11 mouse cellular contexts compared by ENCODE assay signal in genomic region chr19:20836055-20836845, GRCm38 (mm10).
DNase-seq lines count a peak whose midpoint lies in the region; ATAC-seq lines count a peak whose summit lies in the region.
"Had no signal": no experiment of that assay in that cellular context is flagged by ENCODE, and none has a peak within 500 bp of the region (broad histone marks: within the 10 kb centered on the region; RNA-seq: fewer than 3 reads in every experiment).

No protein-coding gene starts in this region.

- H3K9ac ChIP-seq in intestine, embryonic 15.5 days = no peak overlapping the region
- H3K9ac ChIP-seq: limb, embryonic 12.5 days had no signal

- DNase-seq in adrenal gland, postnatal 36 days = peak; percentile 1 to 2
- DNase-seq in adrenal gland, adult 8-10 months = no peak
- DNase-seq in layer of hippocampus, adult 11-12 months (ENCODE audit: low spot score) = peak; percentile 11
- no peak for DNase-seq in layer of hippocampus, postnatal 25 days (ENCODE audit: extremely low spot score in 1 of 2, low spot score in 1 of 2)
- peak; percentile 19 for DNase-seq in gastrocnemius, postnatal 25 days
- peak; percentile 46 for DNase-seq in lung, postnatal 10 days
- DNase-seq in adrenal gland, postnatal 25 days = no peak

- no peak overlapping the region for H3K27ac ChIP-seq in intestine, embryonic 15.5 days
- H3K27ac ChIP-seq: limb, embryonic 12.5 days; midbrain, embryonic 10.5 days had no signal

- WGBS in intestine, embryonic 15.5 days = 65% methylated on average over 9 of the region's 9 CpGs

- no peak overlapping the region for H3K4me2 ChIP-seq in intestine, embryonic 15.5 days (replicated peaks)
- H3K4me2 ChIP-seq: limb, embryonic 12.5 days had no signal

- H3K9me3 ChIP-seq in intestine, embryonic 15.5 days = no peaks in the 10 kb centered on the region
- H3K9me3 ChIP-seq: limb, embryonic 12.5 days; midbrain, embryonic 10.5 days had no signal

- H3K27me3 ChIP-seq in intestine, embryonic 15.5 days (replicated peaks) = no peaks in the 10 kb centered on the region
- H3K27me3 ChIP-seq: limb, embryonic 12.5 days had no signal

- no peak for ATAC-seq in intestine, embryonic 15.5 days
- ATAC-seq: intestine, embryonic 16.5 days had no signal

- H3K4me3 ChIP-seq in intestine, embryonic 15.5 days (replicated peaks) = no peak overlapping the region
- H3K4me3 ChIP-seq: limb, embryonic 12.5 days; midbrain, embryonic 10.5 days had no signal

- no peaks in the 10 kb centered on the region for H3K36me3 ChIP-seq in intestine, embryonic 15.5 days
- H3K36me3 ChIP-seq: limb, embryonic 12.5 days; midbrain, embryonic 10.5 days had no signal

- no peaks in the 10 kb centered on the region for H3K4me1 ChIP-seq in intestine, embryonic 15.5 days (replicated peaks)

Comparison
In these comparisons a context has a peak if more than half of its experiments do, and no peak if none do; other contexts are left out.
1. DNase-seq: peak in adrenal gland, postnatal 36 days (2 of 2), layer of hippocampus, adult 11-12 months (single experiment), gastrocnemius, postnatal 25 days (single experiment) and lung, postnatal 10 days (single experiment); none in adrenal gland, adult 8-10 months (single experiment), layer of hippocampus, postnatal 25 days (0 of 2) and adrenal gland, postnatal 25 days (single experiment).